Mouse (Mus musculus): ENCODE measurements around the gene Iqgap2.

- TF ChIP-seq GATA1 (IDR thresholded peaks at IDR 0.05; ENCODE audit: borderline replicate concordance, low read length) = no peak
- TF ChIP-seq FLI1 (IDR thresholded peaks at IDR 0.05; ENCODE audit: low read length) = no peak
Observed at GRCm38 (mm10) chr13:95611752-95612151, 280.0 kb downstream of the Iqgap2 start.

Measured in megakaryocyte, embryonic 14.5 days (primary cell).